Mouse (Mus musculus) left cerebral cortex, postnatal 14 days (tissue): ENCODE data around the gene B4galnt1. TPM values are rescaled to one million over a fixed set of nuclear protein-coding genes. Genes with fewer than 3 reads are reported as not detected.
"Not testable (repeated sequence)": the region's sequence is repeated elsewhere in the genome, so short reads cannot be mapped to it uniquely, and the experiment has no call there.

Source experiments
- DNase-seq, 2 experiments: peaks; one replicate each; pipeline ENCODE4 v3.0.0; 2021 to 2022; ENCODE audit warnings: low spot score in 2 of 2, mixed read lengths in 1 of 2
- intact Hi-C: fragments of 180-260 bp; cut with DNase I; formaldehyde crosslinking; loops from one replicate; pipeline ENCODE4 v1.15.1; 2025
- long read RNA-seq, 2 experiments: library from polyadenylated mRNA; stranded (forward); transcript quantifications; one replicate each; pipeline ENCODE4 v2.0.0; 2021
- total RNA-seq, 2 experiments: library from RNA; stranded (reverse); gene quantifications; 2 replicates each; pipeline ENCODE4 v1.2.3; 2021

B4galnt1 gene
- total RNA-seq: 100 to 1,000 TPM; 108 to 110 TPM
- long read RNA-seq, experiment 1, transcript B4galnt1-201 (11 exons, 2,395 nt): major isoform, 127 of 187 reads
- long read RNA-seq, experiment 1, partial matches to known transcripts: 38 of 187 reads
- long read RNA-seq, experiment 1, other reads (novel, unspliced or antisense): 17 of 187 reads
- long read RNA-seq, experiment 2, transcript B4galnt1-201 (11 exons, 2,395 nt): major isoform, 111 of 193 reads
- long read RNA-seq, experiment 2, partial matches to known transcripts: 62 of 193 reads
- long read RNA-seq, experiment 2, other reads (novel, unspliced or antisense): 15 of 193 reads

GRCm38 (mm10) chr10:127164631-127165353 is at the start of gene B4galnt1:
B4galnt1 (plus strand) TSS chr10:127165225.
- intact Hi-C loops: loop anchor here (2.0 kb wide), 1 partner anchor 42 kb away; no protein-coding TSS in a partner anchor
- peak; percentile 81 to 85 for DNase-seq

GRCm38 (mm10) chr10:127118470-127118869 is 46.6 kb upstream of the B4galnt1 start:
- intact Hi-C loops: no loop called here
- DNase-seq: no peak

GRCm38 (mm10) chr10:127119229-127119628 is 45.8 kb upstream of the B4galnt1 start:
- DNase-seq: no peak
- intact Hi-C loops: no loop called here

- intact Hi-C loops: loop anchor here (5.0 kb wide), 1 partner anchor 107 kb away; no protein-coding TSS in a partner anchor
- peak in 1 of 2 experiments; percentile 23 for DNase-seq
These were observed 44.5 kb upstream of the B4galnt1 start for GRCm38 (mm10) chr10:127120301-127121065.

- intact Hi-C loops: loop anchor here (5.0 kb wide), 1 partner anchor 106 kb away; no protein-coding TSS in a partner anchor
- peak; percentile 97 to 99 for DNase-seq
These were observed 44.0 kb upstream of the B4galnt1 start, which contains the start of gene Os9 for GRCm38 (mm10) chr10:127121066-127121477. Os9 (minus strand) TSS chr10:127121131.

- DNase-seq: no peak
- intact Hi-C loops: loop anchor here (2.0 to 5.0 kb wide), 2 partner anchors 43 to 105 kb away; partner anchors contain the start of gene B4galnt1
These were observed 43.0 kb upstream of the B4galnt1 start for GRCm38 (mm10) chr10:127122018-127122417.

- peak in 1 of 2 experiments; percentile 65 for DNase-seq
- intact Hi-C loops: loop anchor here (2.0 to 5.0 kb wide), 2 partner anchors 42 to 104 kb away; partner anchors contain the start of gene B4galnt1
These were observed 42.1 kb upstream of the B4galnt1 start for GRCm38 (mm10) chr10:127122784-127123435.

- intact Hi-C loops: loop anchor here (2.0 to 5.0 kb wide), 2 partner anchors 41 to 104 kb away; partner anchors contain the start of gene B4galnt1
- DNase-seq: peak; percentile 83 to 87
These were observed 41.6 kb upstream of the B4galnt1 start for GRCm38 (mm10) chr10:127123436-127123805.

- DNase-seq: peak; percentile 49 to 66
- intact Hi-C loops: no loop called here
These were observed 39.6 kb upstream of the B4galnt1 start for GRCm38 (mm10) chr10:127125210-127126001.

GRCm38 (mm10) chr10:127126579-127126978 is 38.4 kb upstream of the B4galnt1 start:
- intact Hi-C loops: no loop called here
- no peak for DNase-seq

- intact Hi-C loops: no loop called here
- DNase-seq: no peak
These were observed 37.2 kb upstream of the B4galnt1 start for GRCm38 (mm10) chr10:127127711-127128279.

- intact Hi-C loops: no loop called here
- no peak for DNase-seq
These were observed 35.6 kb upstream of the B4galnt1 start for GRCm38 (mm10) chr10:127129431-127129830.

- intact Hi-C loops: no loop called here
These were observed 32.6 kb upstream of the B4galnt1 start for GRCm38 (mm10) chr10:127132469-127132868.

GRCm38 (mm10) chr10:127134394-127135035 is 30.5 kb upstream of the B4galnt1 start:
- intact Hi-C loops, DNase-seq: not testable (repeated sequence)

More at GRCm38 (mm10) chr10:127132469-127132868, 32.6 kb upstream of the B4galnt1 start:
- no peak for DNase-seq

- DNase-seq: no peak
- intact Hi-C loops: no loop called here
These were observed 29.7 kb upstream of the B4galnt1 start for GRCm38 (mm10) chr10:127135118-127135836.

GRCm38 (mm10) chr10:127136510-127136909 is 28.5 kb upstream of the B4galnt1 start:
- DNase-seq: no peak
- intact Hi-C loops: no loop called here

- intact Hi-C loops: no loop called here
These were observed 27.1 kb upstream of the B4galnt1 start for GRCm38 (mm10) chr10:127137896-127138295.

More at GRCm38 (mm10) chr10:127137896-127138295, 27.1 kb upstream of the B4galnt1 start:
- DNase-seq: no peak
